Mouse (Mus musculus): Measurements from ENCODE around the gene Impg1.

GRCm38 (mm10) chr9:80266507-80266906 is 198.8 kb downstream of the Impg1 start:
- TF ChIP-seq CTCF (IDR thresholded peaks at IDR 0.05) (no peak), EP300 (IDR thresholded peaks at IDR 0.05) (no peak)

Measured in lung, postnatal 0 days (tissue).